Mouse (Mus musculus) neural tube, embryonic 11.5 days (tissue): ENCODE results near the gene Scnn1a. TPM values are rescaled to one million over a fixed set of nuclear protein-coding genes. Genes with fewer than 3 reads are reported as not detected.
"Not testable (repeated sequence)": the region's sequence is repeated elsewhere in the genome, so short reads cannot be mapped to it uniquely, and the experiment has no call there.

Experiments
- ATAC-seq: fragments of 200-750 bp; cut with Nextera tagmentation; 2 replicates; pipeline ENCODE4 v1.8.0; 2017; ENCODE audit warnings: moderate number of reproducible peaks, mild to moderate bottlenecking, moderate TSS enrichment, moderate library complexity; ENCODE audit not compliant: insufficient read depth, low FRiP score, low TSS enrichment
- DNase-seq: peaks from one replicate; pipeline ENCODE4 v3.0.0-alpha.2; 2015; ENCODE audit warnings: low spot score
- H3K27ac ChIP-seq: fragments of 300-500 bp; sonication (generic); 2 replicates; pipeline ENCODE4 v1.5.1; 2014; ENCODE audit warnings: low read depth, mild to moderate bottlenecking, low read length
- H3K27me3 ChIP-seq: fragments of 300-500 bp; sonication (generic); 2 replicates; pipeline ENCODE4 v1.6.1; 2014; ENCODE audit warnings: mild to moderate bottlenecking, low read length, mixed read lengths; ENCODE audit not compliant: control insufficient read depth, insufficient read depth
- H3K36me3 ChIP-seq: fragments of 300-500 bp; sonication (generic); 2 replicates; pipeline ENCODE4 v1.6.1; 2014; ENCODE audit warnings: mild to moderate bottlenecking, low read length, moderate library complexity, mixed read lengths; ENCODE audit not compliant: control insufficient read depth, insufficient read depth
- H3K4me1 ChIP-seq: fragments of 300-500 bp; sonication (generic); 2 replicates; pipeline ENCODE4 v1.6.1; 2014; ENCODE audit warnings: low read length, mixed read lengths; ENCODE audit not compliant: control insufficient read depth, insufficient read depth
- H3K4me2 ChIP-seq: fragments of 300-500 bp; sonication (generic); 2 replicates; pipeline ENCODE4 v1.6.1; 2014; ENCODE audit warnings: low read depth, mild to moderate bottlenecking, moderate library complexity
- H3K4me3 ChIP-seq: fragments of 300-500 bp; sonication (generic); 2 replicates; pipeline ENCODE4 v1.5.1; 2014; ENCODE audit warnings: low read depth, low read length
- H3K9ac ChIP-seq: fragments of 300-500 bp; sonication (generic); 2 replicates; pipeline ENCODE4 v1.6.1; 2014; ENCODE audit warnings: mild to moderate bottlenecking, low read length
- H3K9me3 ChIP-seq: fragments of 300-500 bp; sonication (generic); 2 replicates; pipeline ENCODE4 v1.6.1; 2016; ENCODE audit warnings: low read length; ENCODE audit not compliant: control insufficient read depth
- WGBS: fragments of 180-500 bp; shearing (Covaris S2); extraction: QIAGEN DNeasy Blood & Tissue Kit; methylation state at CpG from one replicate; pipeline ENCODE4 v1.1.7; 2014; 5-methylcytosine and 5-hydroxymethylcytosine counted together
- polyA plus RNA-seq: library from polyadenylated mRNA; unstranded; fragments of >200 nt; fragmentation: Nextera tagmentation; extraction: Ambion mirVana; gene quantifications from 2 replicates; pipeline ENCODE4 v1.2.1, GENCODE M21; 2014

Gene Scnn1a
- polyA plus RNA-seq, 1 experiment from 2014 or later = 0.80 TPM

DNA sequence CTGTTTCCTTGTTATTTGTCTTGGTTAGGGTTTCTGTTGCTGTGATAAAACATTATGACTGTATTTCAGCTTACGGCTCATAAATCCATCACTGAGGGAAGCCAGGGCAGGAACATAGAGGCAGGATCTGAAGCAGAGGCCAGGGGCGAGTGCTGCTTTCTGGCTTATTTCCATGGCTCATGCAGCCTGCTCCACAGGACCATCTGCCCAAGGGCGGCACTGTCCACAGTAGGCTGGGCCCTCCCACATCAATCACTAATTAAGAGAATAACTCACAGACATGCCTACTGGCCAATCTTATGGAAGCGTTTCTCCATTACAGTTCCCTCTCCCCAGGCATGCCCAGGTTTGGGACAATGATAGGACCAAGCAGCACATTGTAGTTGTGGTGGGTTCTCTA is 17.2 kb upstream of the Scnn1a start:
- DNase-seq (no peak), ATAC-seq (no peak)
- 78% methylated on average over 4 of the region's 4 CpGs for WGBS
- H3K27ac ChIP-seq = no peak overlapping the region
- H3K9me3 ChIP-seq = no peaks in the 10 kb centered on the region
- H3K4me1 ChIP-seq = no peaks in the 10 kb centered on the region
- no peak overlapping the region for H3K4me3 ChIP-seq
- no peaks in the 10 kb centered on the region for H3K27me3 ChIP-seq
- no peak overlapping the region for H3K9ac ChIP-seq
- no peak overlapping the region for H3K4me2 ChIP-seq
- no peaks in the 10 kb centered on the region for H3K36me3 ChIP-seq

DNA sequence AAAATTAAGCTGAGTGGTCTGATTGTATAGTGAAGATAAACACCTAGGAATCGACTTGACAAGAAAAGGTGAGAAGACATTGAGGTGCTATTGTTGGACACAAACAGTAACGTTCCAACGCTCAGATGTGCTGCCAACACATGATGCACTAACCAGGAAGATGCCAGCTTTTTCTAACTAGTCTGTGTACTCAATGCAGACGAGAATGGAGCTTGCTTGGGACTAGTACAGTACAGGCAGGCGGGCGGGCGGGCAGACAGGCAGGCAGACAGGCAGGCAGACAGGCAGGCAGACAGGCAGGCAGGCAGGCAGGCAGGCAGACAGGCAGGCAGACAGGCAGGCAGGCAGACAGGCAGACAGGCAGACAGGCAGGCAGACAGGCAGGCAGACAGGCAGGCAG is 16.1 kb upstream of the Scnn1a start:
- 88% methylated on average over 7 of the region's 7 CpGs for WGBS

DNA sequence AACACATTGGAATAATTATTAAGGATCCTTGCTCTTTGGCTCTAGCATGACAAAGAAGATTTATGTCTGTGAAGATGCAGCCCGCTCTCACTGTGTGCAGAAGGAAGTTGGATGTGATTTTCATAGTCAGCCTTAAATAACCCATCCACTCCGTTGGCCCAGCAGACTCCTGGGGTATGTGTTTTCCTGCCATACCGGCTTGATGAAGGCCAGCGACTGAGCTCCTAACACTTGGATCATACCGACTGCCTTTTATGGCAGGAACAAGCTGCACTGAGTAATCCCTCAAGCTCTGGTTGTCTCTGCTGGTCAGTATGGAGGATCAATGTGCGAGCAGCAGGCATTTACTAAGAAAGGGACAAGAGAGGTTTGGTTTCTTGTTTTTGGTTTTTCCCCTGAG is 15.0 kb upstream of the Scnn1a start:
- H3K27ac ChIP-seq = no peak overlapping the region
- no peak for ATAC-seq
- no peak overlapping the region for H3K9ac ChIP-seq
- no peaks in the 10 kb centered on the region for H3K4me1 ChIP-seq
- H3K9me3 ChIP-seq = no peaks in the 10 kb centered on the region
- DNase-seq = no peak
- no peaks in the 10 kb centered on the region for H3K36me3 ChIP-seq
- 87% methylated on average over 6 of the region's 6 CpGs for WGBS
- H3K4me2 ChIP-seq = no peak overlapping the region
- no peaks in the 10 kb centered on the region for H3K27me3 ChIP-seq
- no peak overlapping the region for H3K4me3 ChIP-seq

More for the DNA sequence above, 16.1 kb upstream of the Scnn1a start:
- not testable (repeated sequence) for H3K9ac ChIP-seq, H3K36me3 ChIP-seq, H3K27ac ChIP-seq, H3K27me3 ChIP-seq, ATAC-seq, H3K4me1 ChIP-seq, DNase-seq, H3K4me3 ChIP-seq, H3K9me3 ChIP-seq, H3K4me2 ChIP-seq

DNA sequence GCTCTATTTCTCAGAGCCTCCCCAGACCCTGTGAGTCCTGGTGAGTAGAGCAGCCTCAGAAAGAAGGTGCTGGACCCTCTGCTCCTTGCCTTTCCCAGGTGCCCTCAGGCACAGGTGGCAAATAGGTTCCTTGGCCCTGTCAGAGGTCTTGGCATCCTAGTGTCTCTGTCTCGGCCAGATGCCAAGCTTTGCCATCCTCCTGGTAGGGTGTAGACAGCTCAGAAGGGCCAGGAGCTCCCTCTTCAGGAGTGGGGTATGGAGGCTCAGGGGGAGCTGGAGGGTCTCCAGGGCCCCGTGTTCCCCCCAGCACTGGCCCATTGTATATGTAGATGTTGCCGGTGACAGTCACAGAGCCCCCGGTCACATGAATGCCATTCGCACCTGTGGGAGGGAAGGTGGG is 13.4 kb upstream of the Scnn1a start:
- H3K27me3 ChIP-seq = no peaks in the 10 kb centered on the region
- H3K4me2 ChIP-seq = no peak overlapping the region
- no peak overlapping the region for H3K9ac ChIP-seq
- ATAC-seq (no peak), DNase-seq (no peak)
- no peak overlapping the region for H3K4me3 ChIP-seq
- 98% methylated on average over 5 of the region's 5 CpGs for WGBS
- H3K9me3 ChIP-seq = no peaks in the 10 kb centered on the region
- H3K4me1 ChIP-seq = no peaks in the 10 kb centered on the region
- no peaks in the 10 kb centered on the region for H3K36me3 ChIP-seq
- H3K27ac ChIP-seq = no peak overlapping the region

DNA sequence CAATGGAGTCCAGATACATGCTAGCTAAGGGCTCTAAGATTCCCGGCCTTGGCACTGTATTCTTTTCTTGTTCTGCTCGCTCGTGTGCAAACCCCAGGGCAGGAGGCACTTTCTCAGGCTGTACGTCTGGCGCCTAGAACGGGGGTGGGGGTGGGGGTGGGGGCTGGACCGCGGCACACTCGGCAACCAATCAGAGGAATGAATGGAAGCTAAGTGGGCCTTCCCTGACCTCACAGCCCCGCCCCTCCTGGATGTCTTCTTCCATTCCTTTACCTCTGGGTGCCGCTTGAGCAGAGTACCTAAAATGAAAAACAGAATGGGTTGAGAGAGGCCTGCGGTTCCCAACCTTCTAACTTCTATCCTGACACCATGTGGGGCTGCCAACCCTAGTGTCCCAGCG is 11.5 kb upstream of the Scnn1a start:
- Histone ChIP-seq H3K9ac (no peak overlapping the region), H3K4me3 (no peak overlapping the region)
- 8% methylated on average over 13 of the region's 13 CpGs for WGBS

DNA sequence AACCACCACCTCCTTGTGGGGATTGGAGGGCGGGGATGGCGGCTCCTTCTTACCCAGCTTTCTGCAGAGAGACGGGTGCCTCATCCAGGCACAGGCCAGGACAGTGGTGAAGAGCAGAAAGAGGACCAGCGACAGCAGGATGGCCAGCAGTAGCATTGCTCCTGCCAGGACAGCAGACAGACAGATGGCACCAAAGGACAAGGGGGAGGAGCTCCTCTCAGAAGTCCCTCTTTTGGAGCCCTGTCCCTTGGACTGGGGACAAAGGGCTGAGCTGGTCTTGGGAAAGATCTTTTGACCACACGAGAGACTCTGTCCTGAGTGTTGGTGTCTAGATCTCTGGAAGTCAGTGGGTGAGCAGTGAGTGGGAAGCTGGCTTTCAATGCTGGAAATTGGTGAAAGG is 11.1 kb upstream of the Scnn1a start:
- Histone ChIP-seq H3K4me1 (peaks cover 5% of the 10 kb centered on the region; the same call in 1 of the 2 replicates), H3K4me2 (no peak overlapping the region), H3K27me3 (no peaks in the 10 kb centered on the region), H3K4me3 (no peak overlapping the region), H3K27ac (no peak overlapping the region), H3K36me3 (no peaks in the 10 kb centered on the region), H3K9me3 (no peaks in the 10 kb centered on the region), H3K9ac (no peak overlapping the region)
- WGBS = 28% methylated on average over 5 of the region's 5 CpGs
- no peak for DNase-seq
- ATAC-seq = no peak

More for the DNA sequence above, 11.5 kb upstream of the Scnn1a start:
- H3K36me3 ChIP-seq = no peaks in the 10 kb centered on the region
- H3K4me1 ChIP-seq = peaks cover 5% of the 10 kb centered on the region; the same call in 1 of the 2 replicates
- no peaks in the 10 kb centered on the region for H3K9me3 ChIP-seq
- H3K27me3 ChIP-seq = no peaks in the 10 kb centered on the region
- peak; percentile 29 for DNase-seq
- no peak overlapping the region for H3K27ac ChIP-seq
- 0 out of 2 replicates have a peak overlapping the region, but pooled peaks have one; percentile 16 for H3K4me2 ChIP-seq
- peak; percentile 58; the same call in 1 of the 2 replicates for ATAC-seq

DNA sequence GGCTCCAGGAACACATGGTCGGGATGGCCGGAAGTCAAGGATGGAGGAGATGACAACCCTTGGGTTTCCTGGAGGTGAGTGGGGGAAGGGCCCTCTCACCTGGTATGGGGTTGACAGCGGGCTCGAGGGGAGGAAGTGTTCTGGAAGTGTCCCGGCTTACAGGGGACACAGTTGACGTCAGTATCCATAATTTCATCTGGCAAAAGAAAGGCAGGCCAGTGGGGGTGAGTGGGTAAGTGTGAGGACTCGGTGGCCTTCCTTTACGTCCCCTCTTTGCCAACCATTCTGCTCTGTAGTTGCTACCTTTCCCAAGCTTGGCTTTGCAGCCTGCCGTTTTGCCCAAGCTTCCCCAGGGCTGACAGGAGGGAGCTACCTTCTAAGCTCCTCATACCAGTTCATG is 8.3 kb upstream of the Scnn1a start:
- DNase-seq (no peak), ATAC-seq (no peak)
- Histone ChIP-seq H3K4me1 (peaks cover 5% of the 10 kb centered on the region; the same call in 1 of the 2 replicates), H3K9ac (no peak overlapping the region), H3K4me2 (peak overlapping the region; percentile 21; the same call in 1 of the 2 replicates), H3K27me3 (no peaks in the 10 kb centered on the region), H3K4me3 (no peak overlapping the region), H3K36me3 (no peaks in the 10 kb centered on the region), H3K9me3 (no peaks in the 10 kb centered on the region), H3K27ac (no peak overlapping the region)
- 86% methylated on average over 9 of the region's 9 CpGs for WGBS

DNA sequence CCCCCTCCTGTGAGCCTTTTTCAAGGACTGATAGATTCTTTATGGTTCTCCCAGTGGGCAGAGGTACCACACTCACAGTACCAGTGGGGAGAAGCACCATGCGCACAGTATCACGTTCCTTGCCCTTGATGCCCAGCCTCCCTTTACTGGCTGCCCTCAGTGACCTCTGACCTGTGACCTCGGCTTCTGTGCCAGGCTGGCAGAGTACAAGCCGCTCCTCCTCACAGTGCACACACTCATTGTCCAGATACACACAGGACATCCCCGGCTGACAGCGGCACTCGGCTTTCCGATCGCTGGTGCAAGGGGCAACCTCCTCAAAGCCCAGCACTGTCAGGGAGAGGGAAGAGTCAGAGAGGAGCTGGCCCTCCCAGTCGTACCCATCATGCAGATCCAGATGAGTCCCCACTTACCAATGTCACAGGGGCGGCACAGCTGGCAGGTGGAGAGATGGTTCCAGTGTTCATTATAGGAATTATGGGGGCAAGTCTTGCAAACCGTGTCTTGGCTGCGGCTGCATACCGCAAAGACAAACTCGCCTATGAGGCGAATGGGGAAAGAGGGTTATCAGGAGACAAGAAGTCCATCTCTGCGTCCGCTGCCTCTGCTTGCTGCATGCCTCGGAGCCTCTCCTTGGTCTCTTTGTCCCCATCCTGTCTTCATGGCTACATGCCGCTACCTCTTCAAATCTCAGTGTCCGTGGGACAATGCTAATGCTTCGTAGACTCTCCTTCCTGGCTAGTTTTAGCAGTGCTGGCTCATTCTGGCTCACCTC is 7.7 kb upstream of the Scnn1a start:
- Histone ChIP-seq H3K36me3 (no peaks in the 10 kb centered on the region), H3K4me3 (peak overlapping the region; percentile 38), H3K27me3 (no peaks in the 10 kb centered on the region), H3K4me1 (peaks cover 5% of the 10 kb centered on the region; the same call in 1 of the 2 replicates), H3K4me2 (peak overlapping the region; percentile 69), H3K9ac (peak overlapping the region; percentile 82; the same call in 1 of the 2 replicates), H3K9me3 (no peaks in the 10 kb centered on the region), H3K27ac (no peak overlapping the region)
- DNase-seq (peak; percentile 19), ATAC-seq (no peak)
- 73% methylated on average over 22 of the region's 22 CpGs for WGBS
